Mouse (Mus musculus) megakaryocyte, embryonic 14.5 days (primary cell): ENCODE results near the gene Kcnq2.

Source experiments
- FLI1 ChIP-seq: IDR thresholded peaks from 2 replicates; pipeline ENCODE4 v1.6.1; 2012; ENCODE audit warnings: low read length, inconsistent platforms, mixed read lengths
- GATA1 ChIP-seq: IDR thresholded peaks from 3 replicates; pipeline ENCODE4 v1.6.1; 2012; ENCODE audit warnings: mixed read lengths, low read length, inconsistent platforms, borderline replicate concordance

- TF ChIP-seq GATA1: no peak
- TF ChIP-seq FLI1: no peak
Observed at GRCm38 (mm10) chr2:181042376-181042775, 92.7 kb downstream of the Kcnq2 start.
